Mouse (Mus musculus) C2C12 (cell line): Measurements from ENCODE around the gene Zbtb40. TPM values are rescaled to one million over a fixed set of nuclear protein-coding genes. Genes with fewer than 3 reads are reported as not detected.

Experiments
- H3K27me3 ChIP-seq: one replicate; pipeline ENCODE4 v1.6.1; 2011; ENCODE audit not compliant: control insufficient read depth, insufficient read depth, insufficient read length
- H3K36me3 ChIP-seq: one replicate; pipeline ENCODE4 v1.6.1; 2011; ENCODE audit not compliant: control insufficient read depth, insufficient read depth
- H3K4me3 ChIP-seq: one replicate; pipeline ENCODE4 v1.5.1; 2011; ENCODE audit warnings: mild to moderate bottlenecking, control low read depth; ENCODE audit not compliant: poor library complexity, insufficient read depth, severe bottlenecking
- H3K79me2 ChIP-seq: one replicate; pipeline ENCODE4 v1.6.1; 2011; ENCODE audit not compliant: control insufficient read depth, insufficient read depth
- H3K79me3 ChIP-seq: one replicate; pipeline ENCODE4 v1.6.1; 2011; ENCODE audit warnings: low read depth, control low read depth
- H3ac ChIP-seq: one replicate; pipeline ENCODE3; 2011; ENCODE audit warnings: low read depth; ENCODE audit not compliant: control insufficient read depth, insufficient read length
- CEBPB ChIP-seq: IDR thresholded peaks from one replicate; pipeline ENCODE4 v1.6.1; 2011; ENCODE audit warnings: low read depth, mild to moderate bottlenecking, control low read depth, moderate library complexity
- CTCF ChIP-seq: IDR thresholded peaks from one replicate; pipeline ENCODE4 v1.5.1; 2011; ENCODE audit not compliant: control insufficient read depth, insufficient read depth, insufficient read length
- FOSL1 ChIP-seq: IDR thresholded peaks from one replicate; pipeline ENCODE4 v1.8.0; 2011; ENCODE audit warnings: mild to moderate bottlenecking, low read length; ENCODE audit not compliant: poor library complexity, insufficient read depth, severe bottlenecking
- MAX ChIP-seq: IDR thresholded peaks from one replicate; pipeline ENCODE4 v1.6.1; 2011; ENCODE audit warnings: mild to moderate bottlenecking, control low read depth
- MYOD1 ChIP-seq: IDR thresholded peaks from one replicate; pipeline ENCODE4 v1.6.1; 2011; ENCODE audit warnings: low read depth; ENCODE audit not compliant: control insufficient read depth, insufficient read length
- MYOG ChIP-seq: IDR thresholded peaks from one replicate; pipeline ENCODE4 v1.6.1; 2011; ENCODE audit not compliant: control insufficient read depth, insufficient read length; ENCODE audit errors: extremely low read depth
- USF1 ChIP-seq: IDR thresholded peaks from one replicate; pipeline ENCODE4 v1.6.1; 2011; ENCODE audit warnings: low read depth, mild to moderate bottlenecking, control low read depth, moderate library complexity
- polyA plus RNA-seq: library from polyadenylated mRNA; unstranded; fragments of >200 nt; fragmentation: generic; extraction: Trizol; gene quantifications from one replicate; pipeline ENCODE4 v1.2.1, GENCODE M21; 2012; ENCODE audit warnings: missing spikeins

The Zbtb40 gene
- polyA plus RNA-seq, 1 experiment, result 9.1 TPM

DNA sequence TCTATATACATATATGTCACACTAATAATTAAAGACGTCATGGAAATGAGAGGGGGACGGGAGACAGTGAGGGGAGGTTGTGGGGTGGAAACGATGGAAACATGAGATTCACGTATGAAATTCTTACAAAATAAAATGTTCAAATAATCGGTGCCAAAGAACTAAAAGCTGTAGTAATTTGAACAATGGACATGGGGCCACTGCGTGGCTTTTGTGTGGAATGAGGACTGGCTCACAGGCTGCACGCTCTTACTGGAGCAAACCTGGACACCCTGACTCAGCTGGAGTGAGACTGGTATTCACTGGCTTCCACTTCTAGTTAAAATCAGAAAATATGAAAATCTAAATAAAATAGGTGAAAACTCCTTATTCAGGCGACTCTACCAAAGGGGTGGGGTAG is 6.6 kb downstream of the Zbtb40 start:
- Histone ChIP-seq H3K79me3 (peaks cover 8% of the 10 kb centered on the region), H3K79me2 (peaks cover 65% of the 10 kb centered on the region)
- TF ChIP-seq CEBPB, result no peak

DNA sequence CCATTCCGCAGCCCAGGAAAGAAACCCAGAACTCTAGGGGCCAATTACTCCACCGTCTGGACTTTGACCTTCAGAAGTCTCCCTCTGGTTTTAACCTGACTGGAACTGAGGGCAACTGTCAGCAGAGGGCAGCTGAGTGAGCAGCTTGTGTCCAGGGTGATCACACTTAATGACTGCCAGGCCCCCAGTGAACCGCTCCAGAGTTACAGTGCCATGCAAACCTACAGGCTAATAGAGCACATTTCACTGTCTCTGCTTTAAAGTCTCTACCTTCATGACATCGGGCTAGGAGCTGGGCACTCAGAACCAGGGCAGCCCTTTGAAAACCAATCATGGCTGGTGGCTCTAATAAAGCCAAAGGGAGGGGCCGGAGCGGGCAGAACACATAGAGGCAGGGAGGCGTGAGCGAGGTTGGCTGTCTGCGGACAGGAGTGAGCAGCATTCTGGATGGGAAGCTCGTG is 7.4 kb downstream of the Zbtb40 start:
- no peaks in the 10 kb centered on the region for H3K36me3 ChIP-seq
- TF ChIP-seq CTCF (no peak), MYOG (no peak), MYOD1 (no peak), FOSL1 (no peak), CEBPB (no peak), USF1 (no peak), MAX (no peak)
- H3ac ChIP-seq, result no peak overlapping the region

More for the DNA sequence above, 6.6 kb downstream of the Zbtb40 start:
- H3ac ChIP-seq, result no peak overlapping the region
- no peaks in the 10 kb centered on the region for H3K27me3 ChIP-seq
- no peaks in the 10 kb centered on the region for H3K36me3 ChIP-seq
- H3K4me3 ChIP-seq, result no peak overlapping the region

DNA sequence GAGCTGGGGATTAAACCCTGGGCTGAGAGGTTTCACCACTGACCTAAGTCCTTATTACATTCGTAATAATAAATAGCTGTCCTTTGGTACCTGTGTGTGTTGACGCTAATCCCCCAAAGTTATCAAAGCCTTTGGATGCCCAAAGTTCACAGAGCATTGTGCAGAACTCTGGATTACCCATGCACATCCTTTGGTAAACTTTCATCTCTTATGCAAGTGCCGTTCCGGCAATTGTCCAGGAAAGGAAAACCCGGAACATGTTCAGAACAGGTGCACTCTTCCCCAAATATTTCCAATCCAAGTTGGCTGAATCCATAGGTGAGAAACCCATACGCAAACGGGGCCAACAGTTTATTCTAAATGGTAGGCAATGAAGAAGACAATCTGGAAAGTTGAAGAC is 9.2 kb downstream of the Zbtb40 start:
- TF ChIP-seq MYOG (no peak), FOSL1 (no peak), CEBPB (no peak), MAX (no peak), MYOD1 (no peak), CTCF (no peak), USF1 (no peak)
- H3ac ChIP-seq, result no peak overlapping the region
- H3K27me3 ChIP-seq, result no peaks in the 10 kb centered on the region
- no peaks in the 10 kb centered on the region for H3K36me3 ChIP-seq
- no peak overlapping the region for H3K4me3 ChIP-seq
- H3K79me2 ChIP-seq, result peaks cover 51% of the 10 kb centered on the region
- peaks cover 8% of the 10 kb centered on the region for H3K79me3 ChIP-seq

More for the DNA sequence above, 7.4 kb downstream of the Zbtb40 start:
- no peak overlapping the region for H3K4me3 ChIP-seq
- peaks cover 59% of the 10 kb centered on the region for H3K79me2 ChIP-seq
- no peaks in the 10 kb centered on the region for H3K27me3 ChIP-seq
- peaks cover 8% of the 10 kb centered on the region for H3K79me3 ChIP-seq

DNA sequence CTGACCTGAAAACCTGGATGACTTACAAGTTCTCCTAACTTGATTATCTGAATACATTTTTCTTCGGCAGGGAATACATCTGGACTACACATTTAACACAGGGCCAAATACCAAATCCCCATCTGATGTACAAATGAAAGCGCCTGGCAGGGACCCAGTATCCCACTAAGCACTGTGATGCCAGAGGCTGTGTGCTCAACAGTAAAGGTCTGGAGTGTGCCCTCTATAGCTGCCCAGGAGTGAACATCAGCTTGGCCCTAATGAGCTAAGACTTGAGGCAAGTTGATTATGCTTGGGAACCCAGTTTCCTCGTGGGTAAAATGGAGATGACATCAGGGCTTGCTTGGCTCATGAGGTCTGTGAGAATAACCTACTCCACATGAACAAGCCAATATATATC is 10.1 kb downstream of the Zbtb40 start:
- no peak overlapping the region for H3K4me3 ChIP-seq
- H3K36me3 ChIP-seq, result no peaks in the 10 kb centered on the region
- no peaks in the 10 kb centered on the region for H3K27me3 ChIP-seq
- no peak overlapping the region for H3ac ChIP-seq
- TF ChIP-seq CTCF (no peak), MYOD1 (no peak), MYOG (no peak), CEBPB (no peak), FOSL1 (no peak), USF1 (no peak), MAX (no peak)
- H3K79me2 ChIP-seq, result peaks cover 44% of the 10 kb centered on the region
- peaks cover 8% of the 10 kb centered on the region for H3K79me3 ChIP-seq

DNA sequence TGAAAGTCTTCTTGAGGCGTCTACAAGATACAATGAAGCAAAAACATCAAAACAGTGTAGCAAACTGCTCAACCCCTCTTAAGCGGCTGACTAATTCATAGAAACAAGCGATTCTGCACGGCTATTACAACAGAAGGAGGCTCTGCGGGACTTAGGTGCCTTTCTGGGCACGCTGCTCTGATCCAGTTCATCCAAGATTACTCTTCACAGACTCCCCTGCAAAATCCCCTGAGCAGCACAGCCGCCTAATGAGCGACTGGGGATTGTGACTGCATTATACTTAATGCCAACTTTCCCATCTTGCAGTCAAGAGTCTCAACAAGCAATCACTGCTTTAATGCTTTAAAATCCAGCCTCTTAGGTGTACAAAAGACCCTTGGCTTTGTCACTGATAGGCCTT is 10.5 kb downstream of the Zbtb40 start:
- no peak overlapping the region for H3K4me3 ChIP-seq
- H3K27me3 ChIP-seq, result no peaks in the 10 kb centered on the region
- TF ChIP-seq MYOG (no peak), USF1 (no peak), MAX (no peak), MYOD1 (no peak), CEBPB (no peak), CTCF (no peak), FOSL1 (no peak)

More for the DNA sequence above, 10.5 kb downstream of the Zbtb40 start:
- H3ac ChIP-seq, result no peak overlapping the region
- H3K79me3 ChIP-seq, result peaks cover 8% of the 10 kb centered on the region
- H3K79me2 ChIP-seq, result peaks cover 44% of the 10 kb centered on the region
- H3K36me3 ChIP-seq, result no peaks in the 10 kb centered on the region
